Mouse (Mus musculus) MEL (cell line): ENCODE results near the gene Olfr393. TPM values are rescaled to one million over a fixed set of nuclear protein-coding genes. Genes with fewer than 3 reads are reported as not detected.

Experiments
- DNase-seq: peaks from one replicate; pipeline ENCODE4 v3.0.0; 2011; ENCODE audit warnings: low read depth, low spot score
- H3K27ac ChIP-seq: 2 replicates; pipeline ENCODE4 v1.5.1; 2012; ENCODE audit warnings: low read depth, mild to moderate bottlenecking, control low read depth, low read length, moderate library complexity; ENCODE audit not compliant: control insufficient read depth
- H3K27me3 ChIP-seq, 2 experiments: fragments of 150-350 bp in 1 of 2; sonication (generic) in 1 of 2; 2 replicates each; pipeline ENCODE4 v1.6.1; 2012; ENCODE audit warnings: low read length in 2 of 2, mild to moderate bottlenecking in 2 of 2, improper control_type of control experiment in 1 of 2, moderate library complexity in 1 of 2; ENCODE audit not compliant: insufficient read depth in 2 of 2, control insufficient read depth in 1 of 2
- H3K36me3 ChIP-seq, 2 experiments: 2 replicates each; pipeline ENCODE4 v1.6.1; 2012 to 2014; ENCODE audit warnings: low read length in 2 of 2, improper control_type of control experiment in 1 of 2, inconsistent platforms in 1 of 2, mild to moderate bottlenecking in 1 of 2; ENCODE audit not compliant: insufficient read depth in 2 of 2, control insufficient read depth in 1 of 2
- H3K4me1 ChIP-seq, 2 experiments: fragments of 150-350 bp in 1 of 2; sonication (generic) in 1 of 2; 2 replicates each; pipeline ENCODE4 v1.6.1; 2012; ENCODE audit warnings: low read length in 2 of 2, improper control_type of control experiment in 1 of 2, mild to moderate bottlenecking in 1 of 2; ENCODE audit not compliant: insufficient read depth in 2 of 2, control insufficient read depth in 1 of 2
- H3K4me3 ChIP-seq, 2 experiments: fragments of 150-350 bp in 1 of 2; sonication (generic) in 1 of 2; 2 replicates each; pipeline ENCODE4 v1.5.1; 2012; ENCODE audit warnings: low read depth in 2 of 2, low read length in 2 of 2, mild to moderate bottlenecking in 2 of 2, moderate library complexity in 2 of 2, control low read depth in 1 of 2, improper control_type of control experiment in 1 of 2; ENCODE audit not compliant: control insufficient read depth in 1 of 2, insufficient read depth in 1 of 2
- H3K79me2 ChIP-seq: 2 replicates; pipeline ENCODE4 v1.6.1; 2012; ENCODE audit warnings: mild to moderate bottlenecking, low read length, moderate library complexity; ENCODE audit not compliant: control insufficient read depth, poor library complexity, insufficient read depth
- H3K9ac ChIP-seq: 2 replicates; pipeline ENCODE4 v1.6.1; 2012; ENCODE audit warnings: low read depth, mild to moderate bottlenecking, control low read depth, low read length, moderate library complexity; ENCODE audit not compliant: control insufficient read depth, poor library complexity, severe bottlenecking
- H3K9me3 ChIP-seq: fragments of 150-350 bp; sonication (generic); replicated peaks from 2 replicates; pipeline ENCODE4 v1.6.1; 2012; ENCODE audit warnings: mild to moderate bottlenecking, low read length, improper control_type of control experiment, moderate library complexity; ENCODE audit not compliant: insufficient read depth
- BHLHE40 ChIP-seq: IDR thresholded peaks from 2 replicates; pipeline ENCODE4 v1.6.1; 2012; ENCODE audit warnings: low read depth, mild to moderate bottlenecking, inconsistent platforms, low read length, improper control_type of control experiment, borderline replicate concordance
- CHD1 ChIP-seq: IDR thresholded peaks from 2 replicates; pipeline ENCODE4 v1.6.1; 2012; ENCODE audit warnings: low read depth, mild to moderate bottlenecking, inconsistent platforms, low read length, improper control_type of control experiment
- CHD2 ChIP-seq: IDR thresholded peaks from 2 replicates; pipeline ENCODE4 v1.6.1; 2011; ENCODE audit warnings: low read length, improper control_type of control experiment
- ELF1 ChIP-seq: IDR thresholded peaks from 2 replicates; pipeline ENCODE4 v1.6.1; 2014; ENCODE audit warnings: low read depth, mild to moderate bottlenecking, inconsistent platforms, low read length, improper control_type of control experiment, moderate library complexity
- EP300 ChIP-seq, 2 experiments: IDR thresholded peaks; 2 replicates each; pipeline ENCODE4 v1.6.1; 2011; ENCODE audit warnings: improper control_type of control experiment in 2 of 2, low read length in 2 of 2, low read depth in 1 of 2, mild to moderate bottlenecking in 1 of 2
- ETS1 ChIP-seq: IDR thresholded peaks from 2 replicates; pipeline ENCODE4 v1.6.1; 2012; ENCODE audit warnings: low read depth, mild to moderate bottlenecking, inconsistent platforms, low read length, improper control_type of control experiment, moderate library complexity
- GATA1 ChIP-seq: IDR thresholded peaks from 2 replicates; pipeline ENCODE4 v1.6.1; 2011; ENCODE audit warnings: low read depth, low read length, improper control_type of control experiment
- HCFC1 ChIP-seq: IDR thresholded peaks from 2 replicates; pipeline ENCODE4 v1.6.1; 2012; ENCODE audit warnings: low read depth, mild to moderate bottlenecking, inconsistent platforms, low read length, improper control_type of control experiment, moderate library complexity
- KAT2A ChIP-seq: conservative IDR thresholded peaks from 2 replicates; pipeline ENCODE4 v1.6.1; 2012; ENCODE audit warnings: low read depth, low read length, improper control_type of control experiment, inconsistent platforms
- MAFK ChIP-seq: IDR thresholded peaks from 2 replicates; pipeline ENCODE4 v1.6.1; 2011; ENCODE audit warnings: low read depth, mild to moderate bottlenecking, low read length, improper control_type of control experiment, borderline replicate concordance
- MAZ ChIP-seq: IDR thresholded peaks from 2 replicates; pipeline ENCODE4 v1.6.1; 2012; ENCODE audit warnings: low read depth, mild to moderate bottlenecking, inconsistent platforms, low read length, improper control_type of control experiment
- MEF2A ChIP-seq: IDR thresholded peaks from 2 replicates; pipeline ENCODE4 v1.6.1; 2014; ENCODE audit warnings: low read depth, mild to moderate bottlenecking, inconsistent platforms, low read length, improper control_type of control experiment; ENCODE audit not compliant: poor library complexity, insufficient replicate concordance, severe bottlenecking; ENCODE audit errors: extremely low read depth
- MXI1 ChIP-seq: IDR thresholded peaks from 2 replicates; pipeline ENCODE4 v1.6.1; 2011; ENCODE audit warnings: mild to moderate bottlenecking, low read depth, low read length, improper control_type of control experiment
- NRF1 ChIP-seq: IDR thresholded peaks from 2 replicates; pipeline ENCODE4 v1.6.1; 2014; ENCODE audit warnings: low read depth, mild to moderate bottlenecking, inconsistent platforms, low read length, improper control_type of control experiment, moderate library complexity; ENCODE audit not compliant: poor library complexity, insufficient read depth, severe bottlenecking
- POLR2A ChIP-seq, 2 experiments: IDR thresholded peaks; 2 replicates each; pipeline ENCODE4 v1.6.1; 2011 to 2012; ENCODE audit warnings: low read length in 2 of 2, mild to moderate bottlenecking in 2 of 2, control low read depth in 1 of 2, improper control_type of control experiment in 1 of 2, low read depth in 1 of 2, moderate library complexity in 1 of 2; ENCODE audit not compliant: control insufficient read depth in 1 of 2, insufficient read depth in 1 of 2, poor library complexity in 1 of 2
- RCOR1 ChIP-seq: IDR thresholded peaks from 2 replicates; pipeline ENCODE4 v1.6.1; 2012; ENCODE audit warnings: low read depth, mild to moderate bottlenecking, inconsistent platforms, low read length, improper control_type of control experiment
- SIN3A ChIP-seq: IDR thresholded peaks from 2 replicates; pipeline ENCODE4 v1.6.1; 2012; ENCODE audit warnings: low read length, improper control_type of control experiment, inconsistent platforms
- TBP ChIP-seq: IDR thresholded peaks from 2 replicates; pipeline ENCODE4 v1.8.0; 2011; ENCODE audit warnings: low read depth, low read length, improper control_type of control experiment
- TCF12 ChIP-seq: IDR thresholded peaks from 2 replicates; pipeline ENCODE4 v1.6.1; 2014; ENCODE audit warnings: low read depth, mild to moderate bottlenecking, inconsistent platforms, low read length, improper control_type of control experiment, moderate library complexity
- UBTF ChIP-seq: IDR thresholded peaks from 2 replicates; pipeline ENCODE4 v1.6.1; 2012; ENCODE audit warnings: low read depth, mild to moderate bottlenecking, inconsistent platforms, low read length, improper control_type of control experiment, moderate library complexity, borderline replicate concordance; ENCODE audit not compliant: insufficient read depth
- USF2 ChIP-seq, 2 experiments: IDR thresholded peaks; 2 replicates each; pipeline ENCODE4 v1.6.1; 2011 to 2012; ENCODE audit warnings: improper control_type of control experiment in 2 of 2, low read length in 2 of 2, borderline replicate concordance in 1 of 2, inconsistent platforms in 1 of 2, low read depth in 1 of 2, mild to moderate bottlenecking in 1 of 2; ENCODE audit not compliant: insufficient read depth in 1 of 2
- ZC3H11A ChIP-seq: IDR thresholded peaks from 2 replicates; pipeline ENCODE4 v1.6.1; 2012; ENCODE audit warnings: low read depth, mild to moderate bottlenecking, inconsistent platforms, low read length, improper control_type of control experiment
- ZKSCAN1 ChIP-seq: IDR thresholded peaks from 2 replicates; pipeline ENCODE4 v1.6.1; 2012; ENCODE audit warnings: low read depth, mild to moderate bottlenecking, inconsistent platforms, low read length, improper control_type of control experiment, moderate library complexity
- ZNF384 ChIP-seq: IDR thresholded peaks from 2 replicates; pipeline ENCODE4 v1.6.1; 2012; ENCODE audit warnings: low read depth, mild to moderate bottlenecking, inconsistent platforms, low read length, improper control_type of control experiment
- polyA plus RNA-seq, 2 experiments: library from polyadenylated mRNA; stranded (reverse) in 1 of 2; unstranded in 1 of 2; fragments of >175 nt in 1 of 2; fragments of >200 nt in 1 of 2; gene quantifications; 2 replicates each; pipeline versions ENCODE4 v1.2.1 to v1.2.4; 2012; ENCODE audit warnings: low replicate concordance in 2 of 2, low read depth in 1 of 2; ENCODE audit not compliant: insufficient read length in 2 of 2, insufficient read depth in 1 of 2, missing spikeins in 1 of 2
- total RNA-seq: library from RNA; depleted of rRNA; stranded (reverse); fragments of 300-350 nt; gene quantifications from 2 replicates; pipeline ENCODE4 v1.2.3, GENCODE M21; 2012

Gene Olfr393
- total and polyA plus RNA-seq, 3 experiments: not detected

DNA sequence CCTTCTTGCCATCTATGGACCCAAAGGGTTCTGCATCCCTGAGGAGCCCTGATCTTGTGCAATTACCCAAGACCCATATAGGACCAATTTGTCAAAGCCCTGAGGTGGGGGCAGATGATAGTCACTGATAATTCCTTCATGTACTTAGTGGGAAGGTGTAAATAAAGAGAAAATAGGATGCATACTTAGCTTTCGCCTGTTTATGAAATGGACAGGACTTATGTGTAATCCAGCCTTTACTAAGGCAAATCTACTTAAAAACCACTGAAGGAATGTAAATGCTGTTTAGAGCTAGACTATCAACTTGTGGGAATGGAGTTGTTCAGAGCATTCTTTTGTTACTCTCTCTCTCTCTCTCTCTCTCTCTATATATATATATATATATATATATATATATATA is 34.3 kb downstream of the Olfr393 start, which contains the start of gene Olfr392:
Gene Olfr392, minus strand, starts transcription at position 101 of the 400 bp plus-strand sequence.
- no peaks in the 10 kb centered on the region for H3K79me2 ChIP-seq
- H3K27me3 ChIP-seq: no peaks in the 10 kb centered on the region
- no peaks in the 10 kb centered on the region for H3K36me3 ChIP-seq
- no peaks in the 10 kb centered on the region for H3K4me1 ChIP-seq
- no peak within 1 kb of the TSS for H3K27ac ChIP-seq
- no peak within 1 kb of the TSS for H3K9ac ChIP-seq
- no peak for TF ChIP-seq GATA1
- TF ChIP-seq TBP: no peak
- TF ChIP-seq RCOR1: no peak
- no peak for TF ChIP-seq EP300 (IDR thresholded peaks at IDR 0.05; ENCODE audit: low read depth in 1 of 2, low read length in 2 of 2)
- no peak for TF ChIP-seq MAZ
- no peak for TF ChIP-seq KAT2A
- TF ChIP-seq ZC3H11A: no peak
- no peak for TF ChIP-seq HCFC1
- TF ChIP-seq NRF1: no peak
- no peak for TF ChIP-seq ELF1
- no peak for TF ChIP-seq MXI1
- TF ChIP-seq CHD2: no peak
- TF ChIP-seq USF2 (IDR thresholded peaks at IDR 0.05; ENCODE audit: borderline replicate concordance in 1 of 2, insufficient read depth in 1 of 2, low read depth in 1 of 2, low read length in 2 of 2): no peak
- TF ChIP-seq ZNF384: no peak
- no peak for TF ChIP-seq MAFK
- no peak for TF ChIP-seq CHD1
- TF ChIP-seq ETS1: no peak
- TF ChIP-seq MEF2A: no peak
- TF ChIP-seq TCF12: no peak
- TF ChIP-seq SIN3A: no peak
- H3K4me3 ChIP-seq: no peak within 1 kb of the TSS
- no peak for DNase-seq
- H3K9me3 ChIP-seq: no peaks in the 10 kb centered on the region

DNA sequence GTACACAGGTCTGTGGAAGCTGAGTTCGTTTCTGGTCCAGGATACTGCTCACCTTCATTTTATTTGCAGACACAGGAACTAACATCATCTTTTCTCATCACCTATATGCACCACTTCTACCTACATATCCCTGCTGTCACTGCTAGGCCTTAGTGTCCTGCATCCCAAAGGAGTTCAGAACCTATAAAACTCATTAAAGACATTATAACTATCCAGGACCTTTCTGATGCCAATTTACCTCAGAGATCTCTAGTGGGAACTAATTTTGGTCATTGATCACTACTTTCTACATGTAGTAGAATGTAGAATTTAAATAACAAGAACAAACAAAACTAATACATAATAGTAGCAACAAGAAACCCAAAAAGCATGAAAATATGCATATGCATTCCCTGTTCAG is 48.3 kb downstream of the Olfr393 start, which contains the start of gene Olfr391-ps:
Gene Olfr391-ps, minus strand, starts transcription at position 101 of the 400 bp plus-strand sequence.
- Histone ChIP-seq H3K36me3 (no peaks in the 10 kb centered on the region), H3K27ac (no peak within 1 kb of the TSS), H3K9me3 (no peaks in the 10 kb centered on the region), H3K79me2 (no peaks in the 10 kb centered on the region), H3K4me3 (no peak within 1 kb of the TSS), H3K27me3 (no peaks in the 10 kb centered on the region), H3K9ac (no peak within 1 kb of the TSS), H3K4me1 (no peaks in the 10 kb centered on the region)
- no peak for DNase-seq
- TF ChIP-seq KAT2A (no peak), ZKSCAN1 (no peak), HCFC1 (no peak), UBTF (no peak), TCF12 (no peak), BHLHE40 (no peak), POLR2A (IDR thresholded peaks at IDR 0.05; ENCODE audit: control insufficient read depth in 1 of 2, insufficient read depth in 1 of 2, low read depth in 1 of 2, low read length in 2 of 2, poor library complexity in 1 of 2) (no peak)
